Mouse (Mus musculus) liver, embryonic 12.5 days (tissue): ENCODE data around the gene Gabpb1. TPM values are rescaled to one million over a fixed set of nuclear protein-coding genes. Genes with fewer than 3 reads are reported as not detected.
"Not testable (repeated sequence)": the region's sequence is repeated elsewhere in the genome, so short reads cannot be mapped to it uniquely, and the experiment has no call there.

ENCODE experiments used
- ATAC-seq: fragments of 200-750 bp; cut with Nextera tagmentation; 2 replicates; pipeline ENCODE4 v1.8.0; 2017; ENCODE audit warnings: moderate number of reproducible peaks, mild to moderate bottlenecking, moderate library complexity
- H3K27ac ChIP-seq: fragments of 300-500 bp; sonication (generic); 2 replicates; pipeline ENCODE4 v1.5.1; 2016; ENCODE audit warnings: mild to moderate bottlenecking
- H3K27me3 ChIP-seq: fragments of 300-500 bp; sonication (generic); replicated peaks from 2 replicates; pipeline ENCODE4 v1.6.1; 2016; ENCODE audit warnings: mild to moderate bottlenecking, moderate library complexity
- H3K36me3 ChIP-seq: fragments of 300-500 bp; sonication (generic); 2 replicates; pipeline ENCODE4 v1.6.1; 2016; ENCODE audit warnings: mild to moderate bottlenecking, moderate library complexity
- H3K4me1 ChIP-seq: fragments of 300-500 bp; sonication (generic); 2 replicates; pipeline ENCODE4 v1.6.1; 2016
- H3K4me2 ChIP-seq: fragments of 300-500 bp; sonication (generic); 2 replicates; pipeline ENCODE4 v1.6.1; 2016; ENCODE audit warnings: mild to moderate bottlenecking, moderate library complexity
- H3K4me3 ChIP-seq: fragments of 300-500 bp; sonication (generic); 2 replicates; pipeline ENCODE4 v1.5.1; 2016; ENCODE audit warnings: mild to moderate bottlenecking, moderate library complexity
- H3K9ac ChIP-seq: fragments of 300-500 bp; sonication (generic); 2 replicates; pipeline ENCODE4 v1.6.1; 2016; ENCODE audit warnings: mild to moderate bottlenecking, moderate library complexity
- H3K9me3 ChIP-seq: fragments of 300-500 bp; sonication (generic); replicated peaks from 2 replicates; pipeline ENCODE4 v1.6.1; 2016; ENCODE audit warnings: mild to moderate bottlenecking, moderate library complexity
- WGBS: fragments of 180-500 bp; shearing (Covaris S2); methylation state at CpG from one replicate; pipeline ENCODE4 v1.1.7; 2016; ENCODE audit not compliant: insufficient replicate concordance; 5-methylcytosine and 5-hydroxymethylcytosine counted together
- polyA plus RNA-seq: library from polyadenylated mRNA; unstranded; fragments of >200 nt; fragmentation: Nextera tagmentation; extraction: Ambion mirVana; gene quantifications from 2 replicates; pipeline ENCODE4 v1.2.1, GENCODE M21; 2016

Gene Gabpb1
- polyA plus RNA-seq, 1 experiment from 2014 or later: 36.2 TPM

DNA sequence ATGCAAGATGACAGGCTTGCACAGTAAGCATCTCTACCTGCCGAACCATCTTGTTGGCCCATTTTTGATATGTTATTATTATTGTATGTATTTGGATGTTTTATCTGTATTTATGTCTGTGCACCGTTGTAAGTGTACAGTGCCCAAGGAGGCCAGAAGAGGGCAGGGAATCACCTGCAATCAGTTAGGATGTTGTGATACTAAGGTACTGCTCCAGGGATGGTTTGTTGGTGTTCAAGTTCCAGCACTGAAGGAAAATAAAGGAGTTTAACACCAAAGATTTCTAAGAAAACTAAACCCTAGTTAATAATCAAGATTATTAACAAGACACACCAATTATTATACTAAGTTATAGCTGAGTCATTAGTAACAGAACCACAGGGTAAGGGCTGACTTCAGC lies 43.0 kb downstream of the Gabpb1 start:
- WGBS: 79% methylated on average over 2 of the region's 2 CpGs
- H3K4me3 ChIP-seq: no peak overlapping the region
- no peaks in the 10 kb centered on the region for H3K9me3 ChIP-seq
- no peak overlapping the region for H3K9ac ChIP-seq
- no peak overlapping the region for H3K27ac ChIP-seq
- no peak overlapping the region for H3K4me2 ChIP-seq
- H3K36me3 ChIP-seq: peaks cover 61% of the 10 kb centered on the region
- peaks cover 25% of the 10 kb centered on the region for H3K4me1 ChIP-seq
- no peak for ATAC-seq
- no peaks in the 10 kb centered on the region for H3K27me3 ChIP-seq

DNA sequence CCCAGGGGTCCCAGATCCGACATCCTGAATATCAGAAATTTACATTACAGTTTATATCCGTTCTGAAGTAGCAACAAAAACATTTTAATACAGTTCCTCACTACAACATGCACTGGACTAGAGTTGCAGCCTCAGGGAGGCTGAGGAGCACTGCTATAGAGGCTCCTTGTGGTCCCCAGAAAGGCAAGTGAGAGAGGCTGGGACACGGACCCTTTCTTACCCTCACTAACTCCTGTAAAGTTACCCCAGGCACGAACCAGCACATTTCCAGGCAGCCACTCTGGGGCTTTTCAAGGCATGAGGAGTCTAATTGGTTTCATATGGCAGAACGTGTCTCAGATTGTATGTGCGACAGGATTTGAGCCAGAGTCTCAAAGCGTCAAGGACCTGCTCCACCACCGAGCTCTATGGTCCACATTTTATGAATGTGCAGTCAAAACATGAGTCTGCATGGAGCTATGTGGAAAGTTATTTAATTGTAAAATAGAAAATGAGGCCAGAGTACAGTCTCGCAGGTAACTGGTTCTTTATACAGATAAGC lies 47.6 kb downstream of the Gabpb1 start:
- no peak overlapping the region for H3K27ac ChIP-seq
- H3K4me1 ChIP-seq: no peaks in the 10 kb centered on the region
- no peak overlapping the region for H3K4me2 ChIP-seq
- peaks cover 45% of the 10 kb centered on the region for H3K36me3 ChIP-seq
- 79% methylated on average over 9 of the region's 9 CpGs for WGBS
- no peak overlapping the region for H3K4me3 ChIP-seq
- no peak overlapping the region for H3K9ac ChIP-seq
- ATAC-seq: no peak
- no peaks in the 10 kb centered on the region for H3K9me3 ChIP-seq
- no peaks in the 10 kb centered on the region for H3K27me3 ChIP-seq

DNA sequence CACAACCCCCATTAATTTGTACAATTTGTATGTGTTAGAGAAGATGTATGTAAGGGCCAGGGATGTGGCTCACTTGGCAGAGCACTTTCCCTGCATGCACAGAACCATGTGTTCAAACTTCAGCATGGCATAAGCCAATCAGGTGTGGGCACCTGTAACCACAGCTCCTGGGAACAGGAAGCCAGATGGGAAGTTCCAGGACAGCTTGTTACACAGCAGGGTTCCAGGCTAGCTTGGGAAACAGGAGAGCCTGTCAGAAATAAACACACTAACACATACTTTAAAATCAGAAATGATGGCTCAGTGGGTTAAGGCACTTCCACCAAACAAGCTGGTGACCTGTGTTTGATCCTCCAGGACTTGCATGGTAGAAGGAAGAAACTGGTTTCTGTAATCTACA lies 53.0 kb downstream of the Gabpb1 start:
- Histone ChIP-seq H3K27me3 (no peaks in the 10 kb centered on the region), H3K4me2 (no peak overlapping the region), H3K9ac (no peak overlapping the region), H3K27ac (no peak overlapping the region), H3K4me3 (no peak overlapping the region), H3K4me1 (peaks cover 14% of the 10 kb centered on the region), H3K9me3 (no peaks in the 10 kb centered on the region), H3K36me3 (peaks cover 7% of the 10 kb centered on the region; the same call in 1 of the 2 replicates)
- ATAC-seq: no peak

DNA sequence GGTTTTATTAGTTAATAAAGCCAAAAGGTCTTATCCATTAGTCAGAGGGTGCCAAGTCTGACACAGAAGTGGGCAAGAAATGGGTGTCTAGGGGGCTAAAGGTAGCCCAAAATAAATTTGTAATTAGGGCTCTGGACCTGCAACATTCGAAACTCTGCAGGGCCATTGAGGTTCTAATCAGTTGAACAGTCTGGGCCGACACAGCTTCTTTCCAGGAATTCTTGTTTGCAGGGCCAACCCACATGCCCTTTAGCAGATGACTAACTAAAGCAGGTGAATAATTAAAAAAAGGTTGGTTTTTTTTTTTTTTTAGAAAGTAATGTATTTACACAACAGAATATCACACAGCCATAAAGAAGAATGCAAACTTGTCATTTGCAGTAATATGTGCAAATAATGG lies 53.7 kb downstream of the Gabpb1 start:
- no peaks in the 10 kb centered on the region for H3K9me3 ChIP-seq
- H3K4me3 ChIP-seq: no peak overlapping the region
- 53% methylated on average over 2 of the region's 2 CpGs for WGBS
- H3K27ac ChIP-seq: no peak overlapping the region
- no peak for ATAC-seq
- no peak overlapping the region for H3K9ac ChIP-seq
- H3K36me3 ChIP-seq: peaks cover 3% of the 10 kb centered on the region; the same call in 1 of the 2 replicates
- H3K4me2 ChIP-seq: no peak overlapping the region
- no peaks in the 10 kb centered on the region for H3K27me3 ChIP-seq
- peaks cover 14% of the 10 kb centered on the region for H3K4me1 ChIP-seq

DNA sequence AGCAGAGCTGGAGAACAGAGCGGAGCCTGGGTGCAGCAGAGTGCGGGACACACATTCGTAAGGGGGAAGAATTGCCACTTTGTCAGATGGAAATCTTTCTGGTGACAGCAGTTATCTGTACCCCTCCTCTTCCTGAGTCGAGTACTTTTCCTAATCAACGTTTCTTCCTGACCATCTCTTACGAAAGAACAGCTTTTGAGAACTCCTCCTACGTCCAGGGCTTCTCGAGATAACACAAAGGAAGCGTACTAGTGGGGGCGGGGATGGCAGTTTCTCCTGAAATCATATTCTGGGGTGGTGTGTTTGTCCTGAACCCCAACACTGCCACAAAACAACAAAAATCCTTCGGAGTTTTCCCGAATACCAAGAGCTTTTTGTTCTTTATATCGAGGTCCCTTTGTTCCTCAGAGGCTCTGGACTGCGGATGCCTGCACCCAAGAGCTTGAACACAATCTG lies 56.9 kb downstream of the Gabpb1 start, which contains the start of gene Hdc:
TSS of gene Hdc (minus strand) at position 51 of the 456 bp plus-strand sequence.
- H3K27me3 ChIP-seq: no peaks in the 10 kb centered on the region
- H3K9ac ChIP-seq: no peak within 1 kb of the TSS
- H3K27ac ChIP-seq: no peak within 1 kb of the TSS
- H3K4me3 ChIP-seq: no peak within 1 kb of the TSS; the same call in 1 of the 2 replicates
- H3K4me2 ChIP-seq: peak within 1 kb of the TSS; percentile 43
- no peak for ATAC-seq
- H3K9me3 ChIP-seq: no peaks in the 10 kb centered on the region
- H3K36me3 ChIP-seq: no peaks in the 10 kb centered on the region
- H3K4me1 ChIP-seq: peaks cover 14% of the 10 kb centered on the region
- WGBS: 26% methylated on average over 14 of the region's 14 CpGs

DNA sequence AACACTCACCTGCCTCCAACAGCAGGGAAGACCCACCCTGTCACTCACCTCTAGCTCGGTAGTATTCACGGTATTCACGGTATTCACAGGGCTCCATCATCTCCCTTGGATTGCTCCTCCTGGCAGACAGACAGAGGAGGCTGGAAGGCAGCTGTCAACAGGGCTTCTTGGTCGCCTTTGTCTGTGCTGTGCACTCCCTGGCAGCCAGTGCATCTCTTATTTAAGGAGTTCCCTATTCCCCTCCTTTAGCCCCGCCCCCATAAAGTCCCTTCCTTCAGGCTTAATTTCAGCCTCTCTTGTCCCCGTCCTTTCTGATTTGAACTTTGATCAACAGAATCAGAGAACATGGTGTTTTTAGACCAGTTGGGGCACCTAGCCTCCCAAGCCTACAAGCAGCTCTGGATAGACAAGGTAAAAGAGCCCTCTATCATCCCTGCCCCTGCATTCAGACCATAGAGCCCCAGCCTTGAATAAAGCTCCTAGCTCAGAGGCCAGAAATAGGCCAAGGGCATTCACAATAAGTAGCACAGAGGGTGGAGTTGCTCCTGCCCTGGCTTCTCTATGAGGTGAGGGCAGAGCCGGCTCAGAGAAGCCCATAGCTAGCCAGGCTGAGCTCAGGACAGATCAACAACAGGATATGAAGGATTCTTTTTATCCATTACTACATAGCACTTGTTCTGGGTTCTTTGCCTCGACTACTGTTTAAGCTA lies 57.5 kb downstream of the Gabpb1 start:
- Histone ChIP-seq H3K27ac (no peak overlapping the region), H3K27me3 (no peaks in the 10 kb centered on the region), H3K36me3 (no peaks in the 10 kb centered on the region), H3K4me2 (peak overlapping the region; percentile 43), H3K9me3 (no peaks in the 10 kb centered on the region), H3K4me1 (peaks cover 14% of the 10 kb centered on the region), H3K9ac (no peak overlapping the region), H3K4me3 (no peak overlapping the region; the same call in 1 of the 2 replicates)
- ATAC-seq: no peak
- WGBS: 12% methylated on average over 8 of the region's 8 CpGs

DNA sequence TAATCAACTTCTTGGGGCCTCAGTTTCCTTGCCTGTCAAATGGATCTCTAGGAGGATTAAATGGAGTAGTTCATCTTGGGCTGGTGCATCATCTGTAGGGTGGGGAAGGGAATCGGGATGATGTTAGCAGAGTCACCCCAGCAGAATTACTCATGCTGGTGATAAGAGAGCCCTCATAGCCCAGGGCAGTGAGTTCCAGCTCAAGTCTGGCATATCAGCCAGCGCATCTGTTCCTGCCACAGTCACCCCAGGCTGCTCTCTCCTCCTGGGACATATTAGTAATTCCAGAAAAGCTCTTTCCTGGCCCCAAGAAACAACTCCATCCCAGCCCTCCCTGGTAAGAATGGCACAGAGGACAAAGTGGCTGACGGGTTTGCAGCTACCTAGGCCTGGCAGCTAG lies 60.8 kb downstream of the Gabpb1 start:
- Histone ChIP-seq H3K9me3 (no peaks in the 10 kb centered on the region), H3K36me3 (no peaks in the 10 kb centered on the region), H3K27ac (no peak overlapping the region), H3K4me3 (no peak overlapping the region), H3K27me3 (no peaks in the 10 kb centered on the region), H3K4me1 (peaks cover 14% of the 10 kb centered on the region), H3K9ac (no peak overlapping the region), H3K4me2 (no peak overlapping the region)
- no peak for ATAC-seq
- WGBS: 65% methylated on average over 3 of the region's 3 CpGs

DNA sequence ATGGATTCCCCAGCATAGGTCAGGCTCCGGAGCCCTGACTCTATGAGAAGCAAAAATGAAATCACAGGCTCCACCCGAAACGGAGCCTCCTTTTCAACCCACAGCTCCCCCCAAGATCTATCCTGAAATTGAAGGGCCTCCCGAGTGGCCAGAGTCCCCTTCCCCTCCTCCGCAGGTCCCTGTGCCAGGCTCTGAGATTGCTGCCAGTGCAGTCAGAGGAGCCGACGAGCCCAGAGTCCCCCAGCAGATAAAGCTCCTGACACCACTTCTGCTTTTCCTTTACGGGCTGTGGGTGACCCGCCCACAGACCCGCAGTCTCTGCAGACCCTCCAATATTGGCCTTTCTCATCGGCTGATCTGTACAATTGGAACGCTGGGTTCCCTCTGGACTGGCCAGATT lies 66.5 kb downstream of the Gabpb1 start:
- not testable (repeated sequence) for ATAC-seq, H3K4me3 ChIP-seq, H3K9me3 ChIP-seq, H3K36me3 ChIP-seq, H3K27me3 ChIP-seq, H3K9ac ChIP-seq, H3K4me2 ChIP-seq, H3K27ac ChIP-seq
- H3K4me1 ChIP-seq: peaks cover 11% of the 10 kb centered on the region; the same call in 1 of the 2 replicates
- WGBS: 33% methylated on average over 12 of the region's 12 CpGs

DNA sequence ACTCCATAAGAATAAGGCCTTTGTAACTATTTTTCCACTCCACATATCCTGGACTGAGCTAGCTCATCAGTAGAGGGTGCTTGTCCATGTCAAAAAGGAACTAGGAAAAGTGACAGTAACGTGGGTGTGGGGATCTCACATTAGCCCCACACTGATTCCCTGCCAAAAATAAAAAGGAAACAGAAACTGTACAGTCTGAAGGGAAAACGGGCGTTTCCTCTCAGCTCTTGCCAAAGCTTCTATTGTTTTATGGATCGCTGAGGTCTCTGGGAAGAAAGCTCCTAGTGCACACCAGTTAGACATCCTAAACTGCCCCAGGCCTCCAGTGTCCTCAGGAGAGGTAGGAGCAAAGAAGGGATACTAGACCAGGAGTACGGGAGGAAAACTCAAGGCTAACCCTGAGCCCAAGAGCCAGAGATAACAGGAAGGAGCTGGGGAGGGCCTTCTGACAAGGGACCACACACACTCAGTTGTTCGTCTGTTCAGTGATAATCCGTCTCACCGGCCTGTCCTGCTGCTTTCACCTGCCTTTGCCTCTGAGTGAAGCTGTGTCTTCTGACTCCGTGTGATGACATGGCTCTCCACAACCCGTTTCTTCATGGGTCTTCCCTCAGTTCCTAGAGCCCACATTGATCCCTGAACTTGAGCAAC lies 68.5 kb downstream of the Gabpb1 start:
- Histone ChIP-seq H3K36me3 (no peaks in the 10 kb centered on the region), H3K4me3 (no peak overlapping the region), H3K4me1 (peaks cover 15% of the 10 kb centered on the region; the same call in 1 of the 2 replicates), H3K27me3 (no peaks in the 10 kb centered on the region; the same call in 1 of the 2 replicates), H3K9ac (no peak overlapping the region), H3K9me3 (no peaks in the 10 kb centered on the region), H3K27ac (no peak overlapping the region), H3K4me2 (no peak overlapping the region)
- no peak for ATAC-seq
- 33% methylated on average over 10 of the region's 10 CpGs for WGBS

DNA sequence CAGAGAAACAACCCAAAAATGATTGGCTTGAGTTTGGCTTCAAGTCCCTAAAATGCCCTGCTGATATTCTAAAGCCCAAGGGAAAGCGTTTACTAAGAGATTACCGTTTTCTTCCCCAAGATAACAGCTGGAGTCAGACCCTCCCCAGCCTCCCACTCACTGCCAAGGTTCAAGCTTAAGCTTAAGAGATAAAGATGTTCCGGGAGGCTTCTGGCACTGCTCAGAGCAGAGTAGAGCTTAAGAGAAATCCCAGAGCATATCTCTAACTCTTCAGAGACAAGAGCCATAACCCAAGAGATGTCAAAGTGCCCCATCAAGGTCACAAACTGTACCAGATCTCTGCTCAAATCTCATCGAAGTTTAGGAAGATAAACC lies 69.5 kb downstream of the Gabpb1 start:
- no peaks in the 10 kb centered on the region for H3K36me3 ChIP-seq
- WGBS: 19% methylated on average over 4 of the region's 4 CpGs
- H3K27me3 ChIP-seq: no peaks in the 10 kb centered on the region; the same call in 1 of the 2 replicates
- H3K4me2 ChIP-seq: no peak overlapping the region
- H3K9me3 ChIP-seq: no peaks in the 10 kb centered on the region
- H3K27ac ChIP-seq: no peak overlapping the region
- H3K4me1 ChIP-seq: peaks cover 21% of the 10 kb centered on the region; the same call in 1 of the 2 replicates
- ATAC-seq: no peak
- H3K4me3 ChIP-seq: no peak overlapping the region
- no peak overlapping the region for H3K9ac ChIP-seq

DNA sequence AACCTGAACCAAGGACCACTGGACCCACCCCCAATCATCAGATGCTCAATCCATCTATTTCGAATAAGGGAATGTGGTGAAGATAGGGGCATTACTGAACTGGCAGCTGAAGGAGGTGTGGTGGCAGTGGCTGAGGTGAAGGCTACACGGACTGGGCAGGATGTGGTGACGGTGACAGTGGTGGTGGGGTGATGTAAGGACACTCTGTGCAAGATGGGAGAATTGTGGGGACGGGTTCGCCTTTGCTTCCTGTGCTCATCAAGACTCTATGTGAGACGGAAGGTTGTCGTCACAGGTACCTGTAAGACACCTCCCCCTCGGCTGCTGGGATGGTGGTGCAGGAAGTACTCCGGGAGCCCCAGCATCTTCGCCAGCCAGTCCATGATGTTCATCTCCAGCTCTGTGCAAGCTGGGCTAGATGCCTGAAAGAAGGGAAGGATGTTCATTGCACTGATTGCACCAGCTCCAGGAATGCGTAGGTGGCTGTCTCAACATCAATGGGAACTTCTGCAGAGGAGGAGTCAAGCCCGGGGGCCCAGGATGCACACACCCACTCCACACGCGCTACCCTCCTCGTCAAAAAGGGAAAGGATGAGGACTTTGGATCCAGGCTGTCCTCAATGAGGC lies 70.0 kb downstream of the Gabpb1 start:
- Histone ChIP-seq H3K36me3 (no peaks in the 10 kb centered on the region), H3K27ac (no peak overlapping the region), H3K9ac (no peak overlapping the region), H3K4me1 (peaks cover 21% of the 10 kb centered on the region; the same call in 1 of the 2 replicates), H3K9me3 (no peaks in the 10 kb centered on the region), H3K27me3 (no peaks in the 10 kb centered on the region; the same call in 1 of the 2 replicates), H3K4me3 (no peak overlapping the region), H3K4me2 (no peak overlapping the region)
- WGBS: 56% methylated on average over 15 of the region's 15 CpGs
- ATAC-seq: no peak
